Mouse (Mus musculus) cortical plate, adult 2 months (tissue): ENCODE data around the gene Kcng4. TPM values are rescaled to one million over a fixed set of nuclear protein-coding genes. Genes with fewer than 3 reads are reported as not detected.

ENCODE experiments used
- H3K27ac ChIP-seq: fragments of 200-500 bp; 2 replicates; pipeline ENCODE4 v1.5.1; 2012; ENCODE audit warnings: low read length, control low read depth, inconsistent platforms; ENCODE audit not compliant: insufficient read depth
- H3K4me1 ChIP-seq: fragments of 200-500 bp; 2 replicates; pipeline ENCODE4 v1.6.1; 2011; ENCODE audit warnings: low read length; ENCODE audit not compliant: control insufficient read depth, insufficient read depth
- H3K4me3 ChIP-seq: fragments of 200-500 bp; 2 replicates; pipeline ENCODE4 v1.5.1; 2011; ENCODE audit warnings: mild to moderate bottlenecking, low read length, control low read depth; ENCODE audit not compliant: insufficient read depth
- CTCF ChIP-seq: fragments of 200-500 bp; IDR thresholded peaks from 2 replicates; pipeline ENCODE4 v1.5.1; 2011; ENCODE audit warnings: mild to moderate bottlenecking, control low read depth, low read length; ENCODE audit not compliant: insufficient read depth; ENCODE audit errors: extremely low read depth
- POLR2A ChIP-seq: fragments of 200-500 bp; IDR thresholded peaks from 2 replicates; pipeline ENCODE4 v1.6.1; 2011; ENCODE audit warnings: mild to moderate bottlenecking, low read length, control low read depth; ENCODE audit not compliant: insufficient read depth; ENCODE audit errors: extremely low read depth
- polyA plus RNA-seq: library from polyadenylated mRNA; depleted of rRNA; stranded (reverse); fragments of >200 nt; gene quantifications from 2 replicates; pipeline ENCODE4 v1.2.3, GENCODE M21; 2012

Kcng4 gene
- polyA plus RNA-seq, 1 experiment = 5.3 TPM

DNA sequence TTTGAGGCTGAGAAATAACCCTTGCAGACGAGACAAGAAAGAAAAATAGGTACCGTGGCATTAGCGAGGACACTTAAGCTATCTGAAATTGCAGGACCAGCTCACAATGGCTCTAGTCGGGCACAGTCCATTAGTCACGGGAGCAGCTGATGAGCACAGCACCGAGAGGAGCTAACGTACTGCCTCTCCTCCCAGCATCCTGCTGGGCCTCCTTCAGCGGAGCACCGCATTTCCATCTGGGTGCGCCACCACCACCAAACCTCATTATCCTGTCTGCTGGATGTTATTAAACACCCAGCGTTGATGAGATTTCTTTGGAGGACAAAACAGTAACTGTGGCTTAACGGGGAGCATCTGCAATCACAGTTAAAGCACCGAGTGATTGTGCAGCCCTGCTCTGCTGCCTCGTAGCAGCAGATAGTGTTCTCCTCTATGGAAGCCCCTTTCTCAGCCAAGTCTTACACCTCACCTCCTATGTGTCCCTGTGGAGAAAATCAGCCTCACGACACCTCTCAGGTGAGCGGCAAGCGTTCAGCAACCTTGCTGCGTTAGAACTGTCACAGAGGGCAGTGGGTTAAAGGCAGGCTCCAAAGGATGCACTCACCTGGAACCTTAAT lies 9.6 kb upstream of the Kcng4 start:
- Histone ChIP-seq H3K27ac (no peak overlapping the region), H3K4me1 (no peaks in the 10 kb centered on the region), H3K4me3 (no peak overlapping the region)
- TF ChIP-seq POLR2A (no peak), CTCF (no peak)

- no peak overlapping the region for H3K27ac ChIP-seq
Measured at GRCm38 (mm10) chr8:119644429-119644960, 9.0 kb upstream of the Kcng4 start.

DNA sequence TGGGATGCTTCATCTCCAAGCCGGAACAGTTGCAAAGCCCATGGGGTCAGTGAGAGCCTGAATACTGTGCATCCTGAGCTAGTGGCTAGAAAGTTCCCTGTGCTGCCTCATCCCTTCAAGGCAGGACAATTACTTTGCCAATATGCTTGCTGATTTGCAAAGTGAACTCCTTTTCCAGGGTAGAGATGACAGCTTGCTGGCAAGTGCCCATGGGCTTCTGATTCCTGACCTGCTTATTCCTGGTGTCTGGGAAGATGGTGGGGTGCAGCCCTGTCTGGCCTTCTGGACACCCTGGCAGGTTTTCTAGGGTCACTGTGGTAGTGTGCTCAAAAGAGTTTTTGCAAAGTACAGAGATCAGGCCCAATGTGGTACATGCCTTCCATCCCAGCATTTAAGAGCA lies 7.5 kb upstream of the Kcng4 start:
- TF ChIP-seq POLR2A = no peak
- TF ChIP-seq CTCF = no peak
- Histone ChIP-seq H3K4me3 (no peak overlapping the region), H3K27ac (no peak overlapping the region), H3K4me1 (no peaks in the 10 kb centered on the region)

More at GRCm38 (mm10) chr8:119644429-119644960, 9.0 kb upstream of the Kcng4 start:
- H3K4me3 ChIP-seq = no peak overlapping the region
- H3K4me1 ChIP-seq = no peaks in the 10 kb centered on the region
- TF ChIP-seq CTCF (no peak), POLR2A (no peak)

DNA sequence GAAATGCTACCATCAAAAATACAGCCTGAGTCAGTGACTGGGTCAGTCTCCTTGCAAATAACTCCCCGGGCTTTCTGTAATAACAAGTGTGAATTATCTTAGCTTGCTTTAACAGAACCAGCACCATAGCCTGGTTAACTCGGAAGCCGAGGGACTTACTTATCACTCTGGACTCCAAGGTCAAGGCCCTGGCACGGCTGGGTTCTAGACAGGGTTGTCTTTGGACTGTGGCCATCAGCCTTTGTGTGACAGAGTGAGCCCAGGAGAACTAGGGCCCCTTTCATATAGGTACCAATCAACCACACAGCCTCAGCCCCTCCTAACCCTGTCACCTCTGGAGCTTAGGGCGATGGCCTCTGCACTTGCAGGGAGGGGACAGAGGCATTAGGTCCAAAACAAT lies 5.6 kb upstream of the Kcng4 start:
- TF ChIP-seq CTCF (no peak), POLR2A (no peak)
- Histone ChIP-seq H3K4me1 (no peaks in the 10 kb centered on the region), H3K4me3 (no peak overlapping the region), H3K27ac (no peak overlapping the region)

DNA sequence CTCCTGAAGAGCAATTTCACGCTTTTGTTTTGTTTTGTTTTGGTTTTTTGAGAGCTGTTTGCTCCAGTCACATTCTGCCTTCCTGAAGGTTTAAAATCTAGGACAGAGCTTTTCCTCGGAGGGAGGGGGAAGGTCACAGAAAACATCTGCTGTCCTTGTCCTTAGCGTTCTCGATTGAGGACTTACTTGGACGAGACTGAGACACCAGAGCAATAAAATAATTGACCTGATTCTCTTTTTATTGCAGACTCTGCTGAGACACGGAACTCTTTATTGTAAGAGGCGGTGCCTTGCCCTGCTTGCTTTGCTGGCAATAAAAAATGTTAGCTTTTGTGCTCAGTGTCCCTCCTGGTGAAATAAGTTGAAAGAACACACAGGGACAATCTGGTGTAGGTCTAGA lies 4.3 kb upstream of the Kcng4 start:
- Histone ChIP-seq H3K4me3 (no peak overlapping the region), H3K27ac (no peak overlapping the region), H3K4me1 (no peaks in the 10 kb centered on the region)
- no peak for TF ChIP-seq POLR2A
- no peak for TF ChIP-seq CTCF

- Histone ChIP-seq H3K4me1 (no peaks in the 10 kb centered on the region), H3K4me3 (no peak overlapping the region), H3K27ac (no peak overlapping the region)
- TF ChIP-seq POLR2A = no peak
- TF ChIP-seq CTCF = no peak
Measured at GRCm38 (mm10) chr8:119638261-119638660, 2.8 kb upstream of the Kcng4 start.

- TF ChIP-seq POLR2A (no peak), CTCF (no peak)
Measured at GRCm38 (mm10) chr8:119637381-119637780, 1.9 kb upstream of the Kcng4 start.

GRCm38 (mm10) chr8:119636766-119637165 lies 1.3 kb upstream of the Kcng4 start:
- Histone ChIP-seq H3K27ac (no peak overlapping the region), H3K4me1 (no peaks in the 10 kb centered on the region), H3K4me3 (no peak overlapping the region)
- no peak for TF ChIP-seq CTCF
- no peak for TF ChIP-seq POLR2A

More at GRCm38 (mm10) chr8:119637381-119637780, 1.9 kb upstream of the Kcng4 start:
- no peak overlapping the region for H3K27ac ChIP-seq
- H3K4me3 ChIP-seq = no peak overlapping the region
- no peaks in the 10 kb centered on the region for H3K4me1 ChIP-seq

DNA sequence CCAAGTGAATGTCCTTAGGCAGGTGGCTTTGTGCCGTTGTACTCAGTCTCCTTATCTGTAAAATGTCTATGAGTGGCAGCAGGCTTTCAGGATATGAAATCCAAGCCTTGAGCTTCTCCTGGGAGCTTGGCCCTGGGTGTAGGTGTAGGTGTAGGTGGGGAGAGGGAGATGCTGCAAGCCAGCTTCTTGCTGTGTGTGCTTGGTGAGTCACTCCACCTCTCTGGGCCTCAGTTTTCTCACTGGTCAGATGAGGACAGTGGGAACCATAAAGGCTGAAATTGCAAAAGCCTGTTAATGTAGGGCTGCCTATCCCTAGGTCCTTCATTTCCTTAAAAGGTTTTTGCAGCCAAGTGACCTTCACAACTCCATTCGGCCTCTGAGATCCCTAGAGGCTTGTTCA lies 478 bp upstream of the Kcng4 start:
- Histone ChIP-seq H3K4me1 (no peaks in the 10 kb centered on the region), H3K4me3 (no peak overlapping the region), H3K27ac (no peak overlapping the region)
- TF ChIP-seq POLR2A (no peak), CTCF (no peak)

DNA sequence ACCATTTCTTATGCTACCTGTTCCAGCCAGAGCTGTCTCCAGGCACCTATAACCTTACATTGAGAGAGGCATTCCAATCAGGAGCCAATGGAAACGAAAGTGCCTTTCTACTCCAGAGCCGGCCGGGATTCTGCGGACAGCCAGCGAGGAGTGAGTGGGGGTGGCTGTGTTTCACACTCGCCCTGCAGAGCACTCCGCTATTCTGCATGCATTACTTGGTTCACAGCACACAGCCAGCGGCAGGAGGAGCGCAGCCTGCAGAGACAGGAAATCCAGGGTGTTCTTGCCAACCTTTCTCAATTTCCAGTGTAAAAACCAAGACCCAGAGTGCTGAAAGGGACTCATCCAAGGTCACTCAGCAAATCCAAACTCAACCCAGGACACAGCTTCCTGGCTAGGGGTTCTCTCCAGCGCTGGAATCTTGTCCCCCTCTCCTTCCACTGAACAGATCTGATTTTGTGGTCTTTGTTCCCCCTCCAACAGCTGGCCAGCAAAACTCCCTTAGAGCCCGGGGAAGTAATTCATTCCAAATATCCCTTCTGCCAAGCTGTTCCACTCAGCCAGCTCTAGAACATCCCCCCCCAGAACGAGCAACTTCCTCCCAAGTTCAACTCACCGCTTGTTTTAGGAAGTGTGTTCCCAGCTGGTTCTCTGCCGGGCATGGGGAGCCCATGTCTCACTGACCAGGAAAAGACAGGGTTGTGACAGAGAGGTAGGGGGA lies 704 bp downstream of the Kcng4 start:
- no peaks in the 10 kb centered on the region for H3K4me1 ChIP-seq

More for the DNA sequence above, 704 bp downstream of the Kcng4 start:
- Histone ChIP-seq H3K27ac (no peak overlapping the region), H3K4me3 (no peak overlapping the region)
- TF ChIP-seq POLR2A = no peak
- TF ChIP-seq CTCF = no peak
